Mouse (Mus musculus) thymus, postnatal 36 days (tissue): Measurements from ENCODE around the gene Lamb3.

Source experiments
- DNase-seq, 2 experiments: peaks; one replicate each; pipeline ENCODE4 v3.0.0; 2022; ENCODE audit warnings: mixed read lengths in 2 of 2

Gene Lamb3

DNA sequence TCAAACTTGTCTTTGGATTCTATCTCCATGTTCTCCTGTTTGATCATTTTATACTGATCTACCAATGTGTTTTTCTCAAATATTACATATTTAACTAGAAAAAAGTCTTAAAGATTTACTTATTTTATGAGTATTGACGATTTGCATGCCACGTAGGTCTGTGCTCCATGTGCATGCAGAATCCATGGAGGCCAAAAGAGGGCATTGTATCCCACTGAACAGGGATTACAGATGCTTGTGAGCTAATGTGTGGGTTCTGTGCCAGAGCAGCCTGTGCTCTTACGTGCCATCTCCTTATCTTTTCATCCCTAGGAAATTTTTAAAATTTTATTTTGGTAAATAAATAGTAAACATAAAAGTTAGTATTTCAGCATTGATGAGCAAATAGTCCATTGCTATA is 184.8 kb downstream of the Lamb3 start:
- no peak for DNase-seq
